Mouse (Mus musculus) neural tube, embryonic 11.5 days (tissue): ENCODE data around the gene Rrp12. TPM values are rescaled to one million over a fixed set of nuclear protein-coding genes. Genes with fewer than 3 reads are reported as not detected.

Experiments used
- ATAC-seq: fragments of 200-750 bp; cut with Nextera tagmentation; 2 replicates; pipeline ENCODE4 v1.8.0; 2017; ENCODE audit warnings: moderate number of reproducible peaks, mild to moderate bottlenecking, moderate TSS enrichment, moderate library complexity; ENCODE audit not compliant: insufficient read depth, low FRiP score, low TSS enrichment
- DNase-seq: peaks from one replicate; pipeline ENCODE4 v3.0.0-alpha.2; 2015; ENCODE audit warnings: low spot score
- H3K27ac ChIP-seq: fragments of 300-500 bp; sonication (generic); 2 replicates; pipeline ENCODE4 v1.5.1; 2014; ENCODE audit warnings: low read depth, mild to moderate bottlenecking, low read length
- H3K27me3 ChIP-seq: fragments of 300-500 bp; sonication (generic); 2 replicates; pipeline ENCODE4 v1.6.1; 2014; ENCODE audit warnings: mild to moderate bottlenecking, low read length, mixed read lengths; ENCODE audit not compliant: control insufficient read depth, insufficient read depth
- H3K36me3 ChIP-seq: fragments of 300-500 bp; sonication (generic); 2 replicates; pipeline ENCODE4 v1.6.1; 2014; ENCODE audit warnings: mild to moderate bottlenecking, low read length, moderate library complexity, mixed read lengths; ENCODE audit not compliant: control insufficient read depth, insufficient read depth
- H3K4me1 ChIP-seq: fragments of 300-500 bp; sonication (generic); 2 replicates; pipeline ENCODE4 v1.6.1; 2014; ENCODE audit warnings: low read length, mixed read lengths; ENCODE audit not compliant: control insufficient read depth, insufficient read depth
- H3K4me2 ChIP-seq: fragments of 300-500 bp; sonication (generic); 2 replicates; pipeline ENCODE4 v1.6.1; 2014; ENCODE audit warnings: low read depth, mild to moderate bottlenecking, moderate library complexity
- H3K4me3 ChIP-seq: fragments of 300-500 bp; sonication (generic); 2 replicates; pipeline ENCODE4 v1.5.1; 2014; ENCODE audit warnings: low read depth, low read length
- H3K9ac ChIP-seq: fragments of 300-500 bp; sonication (generic); 2 replicates; pipeline ENCODE4 v1.6.1; 2014; ENCODE audit warnings: mild to moderate bottlenecking, low read length
- H3K9me3 ChIP-seq: fragments of 300-500 bp; sonication (generic); 2 replicates; pipeline ENCODE4 v1.6.1; 2016; ENCODE audit warnings: low read length; ENCODE audit not compliant: control insufficient read depth
- WGBS: fragments of 180-500 bp; shearing (Covaris S2); extraction: QIAGEN DNeasy Blood & Tissue Kit; methylation state at CpG from one replicate; pipeline ENCODE4 v1.1.7; 2014; 5-methylcytosine and 5-hydroxymethylcytosine counted together
- polyA plus RNA-seq: library from polyadenylated mRNA; unstranded; fragments of >200 nt; fragmentation: Nextera tagmentation; extraction: Ambion mirVana; gene quantifications from 2 replicates; pipeline ENCODE4 v1.2.1, GENCODE M21; 2014

Gene Rrp12
- polyA plus RNA-seq, 1 experiment from 2014 or later: 20.2 TPM

GRCm38 (mm10) chr19:41817325-41817724 lies 78.6 kb downstream of the Rrp12 start:
- Histone ChIP-seq H3K27ac (no peak overlapping the region), H3K36me3 (no peaks in the 10 kb centered on the region), H3K4me3 (no peak overlapping the region), H3K9ac (no peak overlapping the region), H3K9me3 (no peaks in the 10 kb centered on the region), H3K27me3 (no peaks in the 10 kb centered on the region), H3K4me1 (no peaks in the 10 kb centered on the region), H3K4me2 (no peak overlapping the region)
- DNase-seq (no peak), ATAC-seq (no peak)
- 71% methylated on average over 10 of the region's 10 CpGs for WGBS

- Histone ChIP-seq H3K36me3 (no peaks in the 10 kb centered on the region), H3K4me3 (no peak overlapping the region), H3K9ac (no peak overlapping the region), H3K27ac (no peak overlapping the region), H3K9me3 (no peaks in the 10 kb centered on the region), H3K27me3 (no peaks in the 10 kb centered on the region), H3K4me2 (no peak overlapping the region), H3K4me1 (no peaks in the 10 kb centered on the region)
- 67% methylated on average over 5 of the region's 5 CpGs for WGBS
- no peak for ATAC-seq
- no peak for DNase-seq
These were observed 79.1 kb downstream of the Rrp12 start for GRCm38 (mm10) chr19:41816915-41817314.

DNA sequence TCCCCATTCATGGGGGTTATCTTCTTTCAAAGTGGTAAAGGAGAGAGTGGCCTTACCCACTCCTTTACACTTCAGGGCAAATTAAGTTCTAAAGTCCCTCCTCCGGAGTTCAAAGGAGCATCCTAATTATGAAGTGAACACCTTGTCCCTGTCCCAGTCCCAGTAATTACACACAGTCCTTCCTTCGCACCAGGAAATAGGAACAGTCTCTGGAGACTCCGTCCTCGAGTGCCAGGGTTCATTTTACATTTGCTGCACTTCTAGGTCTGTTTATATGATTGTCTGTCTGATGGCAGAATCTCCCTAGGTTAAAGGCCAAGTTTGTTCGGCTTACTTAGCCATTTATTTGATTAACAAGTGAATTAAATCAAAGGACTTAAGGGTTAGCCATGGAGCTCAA lies 79.6 kb downstream of the Rrp12 start:
- DNase-seq: no peak

DNA sequence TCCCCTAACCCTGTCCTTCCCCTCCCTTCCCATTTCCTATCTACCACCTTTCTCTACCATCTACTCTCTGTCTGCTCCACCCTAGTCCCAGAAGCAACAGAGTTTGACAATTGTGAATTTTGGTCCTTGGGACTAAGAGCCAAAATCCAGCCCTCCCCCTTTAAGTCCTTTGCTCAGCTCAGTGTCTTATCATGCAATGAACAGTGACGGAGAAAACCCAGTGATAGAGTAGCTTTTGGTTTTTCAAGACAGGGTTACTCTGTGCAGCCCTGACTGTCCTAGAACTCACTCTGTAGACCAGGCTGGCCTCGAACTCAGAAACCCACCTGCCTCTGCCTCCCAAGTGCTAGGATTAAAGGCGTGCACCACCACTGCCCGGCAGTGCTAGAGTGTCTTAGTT lies 82.6 kb downstream of the Rrp12 start:
- 89% methylated on average over 4 of the region's 4 CpGs for WGBS
- DNase-seq: no peak

More for the DNA sequence above, 79.6 kb downstream of the Rrp12 start:
- Histone ChIP-seq H3K27me3 (no peaks in the 10 kb centered on the region), H3K4me3 (no peak overlapping the region), H3K4me1 (no peaks in the 10 kb centered on the region), H3K9ac (no peak overlapping the region), H3K36me3 (no peaks in the 10 kb centered on the region), H3K9me3 (no peaks in the 10 kb centered on the region), H3K27ac (no peak overlapping the region), H3K4me2 (no peak overlapping the region)
- 82% methylated on average over 5 of the region's 5 CpGs for WGBS
- ATAC-seq: no peak

More for the DNA sequence above, 82.6 kb downstream of the Rrp12 start:
- Histone ChIP-seq H3K4me1 (no peaks in the 10 kb centered on the region), H3K9ac (no peak overlapping the region), H3K36me3 (no peaks in the 10 kb centered on the region), H3K27ac (no peak overlapping the region), H3K27me3 (no peaks in the 10 kb centered on the region), H3K4me2 (no peak overlapping the region), H3K4me3 (no peak overlapping the region), H3K9me3 (no peaks in the 10 kb centered on the region)
- ATAC-seq: no peak

Other genes starting within 250 kb of the Rrp12 start
- 15.3 and 17.0 TPM in 2 replicates for gene Slit1, start 152.5 kb downstream of the Rrp12 start, polyA plus RNA-seq
- gene Arhgap19, start 94.1 kb downstream of the Rrp12 start, polyA plus RNA-seq: 37.0 and 37.3 TPM in 2 replicates
- gene Frat1, start 66.2 kb downstream of the Rrp12 start, polyA plus RNA-seq: 8.6 and 8.9 TPM in 2 replicates
- gene Frat2, start 48.0 kb downstream of the Rrp12 start, polyA plus RNA-seq: 6.5 and 8.7 TPM in 2 replicates
- 824 and 860 TPM in 2 replicates for gene Pgam1, start 15.8 kb upstream of the Rrp12 start, polyA plus RNA-seq
- 61.3 and 67.0 TPM in 2 replicates for gene Exosc1, start 37.2 kb upstream of the Rrp12 start, polyA plus RNA-seq
- 66.8 and 69.2 TPM in 2 replicates for gene Zdhhc16, start 37.3 kb upstream of the Rrp12 start, polyA plus RNA-seq
- 29.0 and 35.1 TPM in 2 replicates for gene Mms19, start 85.0 kb upstream of the Rrp12 start, polyA plus RNA-seq
- 9.9 and 11.2 TPM in 2 replicates for gene Ubtd1, start 85.6 kb upstream of the Rrp12 start, polyA plus RNA-seq
- gene Ankrd2, start 139.8 kb upstream of the Rrp12 start, polyA plus RNA-seq: 0.45 and 0.48 TPM in 2 replicates
- gene Hoga1, start 149.4 kb upstream of the Rrp12 start, polyA plus RNA-seq: 0.49 and 1.4 TPM in 2 replicates
- not detected in 2 replicates for gene 4933411K16Rik, start 156.1 kb upstream of the Rrp12 start, polyA plus RNA-seq
- 72.0 and 78.9 TPM in 2 replicates for gene Morn4, start 190.2 kb upstream of the Rrp12 start, polyA plus RNA-seq
- gene Pi4k2a, start 194.3 kb upstream of the Rrp12 start, polyA plus RNA-seq: 28.9 and 29.6 TPM in 2 replicates
- gene Avpi1, start 232.9 kb upstream of the Rrp12 start, polyA plus RNA-seq: 13.0 and 13.6 TPM in 2 replicates